ENCODE assay signal across 14 mouse cellular contexts in the genomic region with DNA sequence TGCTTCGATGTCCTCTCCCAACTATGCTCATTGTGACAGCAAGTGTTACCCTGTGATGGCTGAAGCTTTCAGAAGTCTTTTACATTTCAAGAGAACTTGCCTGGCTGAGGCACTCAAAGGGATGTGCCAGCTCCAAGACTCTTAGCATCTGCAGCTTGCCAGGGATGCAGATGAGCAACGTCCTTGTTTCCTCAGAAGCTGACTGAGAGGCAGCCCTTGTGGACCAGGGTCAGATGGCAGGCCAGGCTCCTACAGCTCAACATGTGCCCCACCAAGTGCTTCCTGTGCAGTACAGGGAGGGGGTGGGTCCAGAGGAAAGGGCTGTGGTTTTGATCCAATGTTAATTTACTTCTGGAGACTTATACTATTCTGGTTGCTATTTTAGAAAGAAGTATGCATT.
"Had no signal": no experiment of that assay in that cellular context is flagged by ENCODE, and none has a peak within 500 bp of the region (broad histone marks: within the 10 kb centered on the region; RNA-seq: fewer than 3 reads in every experiment).

No protein-coding gene starts in this region.

- H3K4me1 ChIP-seq: liver, embryonic 15.5 days; stomach, embryonic 15.5 days had no signal

- H3K9me3 ChIP-seq: limb, embryonic 10.5 days; liver, embryonic 15.5 days; neural tube, embryonic 12.5 days; stomach, embryonic 15.5 days had no signal

- H3K36me3 ChIP-seq: limb, embryonic 10.5 days; liver, embryonic 15.5 days; neural tube, embryonic 12.5 days; stomach, embryonic 15.5 days had no signal

- H3K4me2 ChIP-seq: liver, embryonic 11.5 days; liver, embryonic 15.5 days; neural tube, embryonic 12.5 days; stomach, embryonic 15.5 days had no signal

- DNase-seq: kidney, adult 8-10 months; kidney, postnatal 25 days; layer of hippocampus, adult 9-11 months; lung, adult 2 months; lung, postnatal 36 days; spleen, adult 18-20 months; thymus, adult 2 months; thymus, postnatal 25 days had no signal

- H3K9ac ChIP-seq: liver, embryonic 15.5 days; neural tube, embryonic 12.5 days; stomach, embryonic 15.5 days had no signal

- H3K27me3 ChIP-seq: liver, embryonic 15.5 days; neural tube, embryonic 12.5 days; stomach, embryonic 15.5 days had no signal

- ATAC-seq: lung, postnatal 0 days had no signal

- H3K27ac ChIP-seq: limb, embryonic 10.5 days; liver, embryonic 15.5 days; neural tube, embryonic 12.5 days; stomach, embryonic 15.5 days had no signal

- H3K4me3 ChIP-seq: limb, embryonic 10.5 days; liver, embryonic 15.5 days; neural tube, embryonic 12.5 days; stomach, embryonic 15.5 days had no signal
